Mouse (Mus musculus) hindbrain, embryonic 13.5 days (tissue): Measurements from ENCODE around the gene Apoa1. TPM values are rescaled to one million over a fixed set of nuclear protein-coding genes. Genes with fewer than 3 reads are reported as not detected.

Experiments used
- ATAC-seq: fragments of 200-750 bp; cut with Nextera tagmentation; 2 replicates; pipeline ENCODE4 v1.8.0; 2017; ENCODE audit warnings: moderate TSS enrichment; ENCODE audit not compliant: low FRiP score
- H3K27ac ChIP-seq: fragments of 300-500 bp; sonication (generic); 2 replicates; pipeline ENCODE4 v1.5.1; 2015; ENCODE audit warnings: inconsistent platforms, mild to moderate bottlenecking, moderate library complexity
- H3K27me3 ChIP-seq: fragments of 300-500 bp; sonication (generic); 2 replicates; pipeline ENCODE4 v1.6.1; 2015; ENCODE audit warnings: mild to moderate bottlenecking, inconsistent platforms
- H3K36me3 ChIP-seq: fragments of 300-500 bp; sonication (generic); 2 replicates; pipeline ENCODE4 v1.6.1; 2015; ENCODE audit warnings: mild to moderate bottlenecking, inconsistent platforms
- H3K4me1 ChIP-seq: fragments of 300-500 bp; sonication (generic); replicated peaks from 2 replicates; pipeline ENCODE4 v1.6.1; 2015; ENCODE audit warnings: inconsistent platforms
- H3K4me2 ChIP-seq: fragments of 300-500 bp; sonication (generic); 2 replicates; pipeline ENCODE4 v1.6.1; 2015; ENCODE audit warnings: inconsistent platforms, mild to moderate bottlenecking, moderate library complexity
- H3K4me3 ChIP-seq: fragments of 300-500 bp; sonication (generic); 2 replicates; pipeline ENCODE4 v1.5.1; 2015; ENCODE audit warnings: mild to moderate bottlenecking, inconsistent platforms
- H3K9ac ChIP-seq: fragments of 300-500 bp; sonication (generic); 2 replicates; pipeline ENCODE4 v1.6.1; 2015; ENCODE audit warnings: mild to moderate bottlenecking, inconsistent platforms
- H3K9me3 ChIP-seq: fragments of 300-500 bp; sonication (generic); 2 replicates; pipeline ENCODE4 v1.6.1; 2016; ENCODE audit warnings: inconsistent platforms
- WGBS: fragments of 180-500 bp; shearing (Covaris S2); methylation state at CpG from one replicate; pipeline ENCODE4 v1.1.7; 2015; 5-methylcytosine and 5-hydroxymethylcytosine counted together
- polyA plus RNA-seq: library from polyadenylated mRNA; unstranded; fragments of >200 nt; fragmentation: Nextera tagmentation; extraction: Ambion mirVana; gene quantifications from 2 replicates; pipeline ENCODE4 v1.2.1, GENCODE M21; 2015

Apoa1 gene
- polyA plus RNA-seq, 1 experiment from 2014 or later = 3.3 TPM

DNA sequence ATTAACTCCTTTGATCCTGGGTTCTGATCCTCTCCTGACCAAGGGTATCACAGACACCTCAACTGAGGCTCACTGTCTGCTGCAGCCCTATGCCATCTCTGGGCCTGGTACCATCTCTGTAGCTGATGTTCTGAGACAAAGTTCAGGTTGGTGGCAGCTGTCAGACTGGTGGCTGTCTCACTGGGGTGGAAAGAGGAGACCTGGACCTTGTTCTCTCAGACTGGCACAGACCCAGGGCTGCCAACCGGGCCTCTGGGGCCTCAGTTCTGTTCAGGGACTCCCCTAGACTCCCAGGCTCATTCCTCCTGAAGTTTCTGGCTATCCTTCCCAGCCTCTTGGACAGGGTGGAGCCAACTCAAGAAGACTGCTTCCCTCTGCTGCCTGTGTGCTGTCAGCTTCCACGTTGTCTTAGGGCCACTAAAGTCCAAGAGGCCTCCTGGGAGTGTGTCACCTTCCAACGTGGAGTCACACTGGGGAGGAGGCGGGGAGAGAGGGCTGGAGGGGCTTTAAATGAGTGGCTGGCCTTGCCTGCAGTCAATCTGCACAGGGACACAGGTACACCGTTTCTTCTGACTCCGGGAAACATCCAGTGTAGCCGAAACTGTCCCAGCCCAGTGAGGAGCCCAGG lies 12.3 kb downstream of the Apoa1 start, which contains the start of gene Apoa4:
Gene Apoa4 (plus strand): TSS at position 171 of the 628 bp plus-strand sequence.
- no peak for ATAC-seq
- H3K9ac ChIP-seq = no peak within 1 kb of the TSS
- H3K4me1 ChIP-seq = 0 out of 2 replicates have a peak, but pooled peaks cover 6% of the 10 kb centered on the region
- H3K27ac ChIP-seq = no peak within 1 kb of the TSS
- WGBS = 76% methylated on average over 7 of the region's 7 CpGs
- H3K4me2 ChIP-seq = no peak within 1 kb of the TSS
- H3K9me3 ChIP-seq = no peaks in the 10 kb centered on the region
- H3K36me3 ChIP-seq = no peaks in the 10 kb centered on the region
- H3K4me3 ChIP-seq = no peak within 1 kb of the TSS
- H3K27me3 ChIP-seq = 0 out of 2 replicates have a peak, but pooled peaks cover 8% of the 10 kb centered on the region

GRCm38 (mm10) chr9:46241818-46242217 lies 13.4 kb downstream of the Apoa1 start:
- ATAC-seq = no peak
- H3K9me3 ChIP-seq = no peaks in the 10 kb centered on the region
- no peak overlapping the region for H3K9ac ChIP-seq
- 0 out of 2 replicates have a peak, but pooled peaks cover 8% of the 10 kb centered on the region for H3K27me3 ChIP-seq
- no peak overlapping the region for H3K27ac ChIP-seq
- H3K36me3 ChIP-seq = no peaks in the 10 kb centered on the region
- H3K4me3 ChIP-seq = no peak overlapping the region
- H3K4me1 ChIP-seq = 0 out of 2 replicates have a peak, but pooled peaks cover 6% of the 10 kb centered on the region
- H3K4me2 ChIP-seq = no peak overlapping the region
- WGBS = 85% methylated on average over 2 of the region's 2 CpGs

GRCm38 (mm10) chr9:46243122-46243521 lies 14.7 kb downstream of the Apoa1 start:
- no peaks in the 10 kb centered on the region for H3K36me3 ChIP-seq

GRCm38 (mm10) chr9:46243584-46243983 lies 15.2 kb downstream of the Apoa1 start:
- ATAC-seq = no peak
- H3K9ac ChIP-seq = no peak overlapping the region
- no peak overlapping the region for H3K27ac ChIP-seq
- no peak overlapping the region for H3K4me3 ChIP-seq
- H3K36me3 ChIP-seq = no peaks in the 10 kb centered on the region
- 0 out of 2 replicates have a peak, but pooled peaks cover 8% of the 10 kb centered on the region for H3K27me3 ChIP-seq
- WGBS = 65% methylated on average over 8 of the region's 8 CpGs
- 0 out of 2 replicates have a peak, but pooled peaks cover 6% of the 10 kb centered on the region for H3K4me1 ChIP-seq
- H3K4me2 ChIP-seq = no peak overlapping the region
- no peaks in the 10 kb centered on the region for H3K9me3 ChIP-seq

More at GRCm38 (mm10) chr9:46243122-46243521, 14.7 kb downstream of the Apoa1 start:
- Histone ChIP-seq H3K4me3 (no peak overlapping the region), H3K4me1 (0 out of 2 replicates have a peak, but pooled peaks cover 6% of the 10 kb centered on the region), H3K9me3 (no peaks in the 10 kb centered on the region), H3K27ac (no peak overlapping the region), H3K9ac (no peak overlapping the region), H3K4me2 (no peak overlapping the region), H3K27me3 (0 out of 2 replicates have a peak, but pooled peaks cover 8% of the 10 kb centered on the region)
- WGBS = 64% methylated on average over 4 of the region's 4 CpGs
- ATAC-seq = no peak

DNA sequence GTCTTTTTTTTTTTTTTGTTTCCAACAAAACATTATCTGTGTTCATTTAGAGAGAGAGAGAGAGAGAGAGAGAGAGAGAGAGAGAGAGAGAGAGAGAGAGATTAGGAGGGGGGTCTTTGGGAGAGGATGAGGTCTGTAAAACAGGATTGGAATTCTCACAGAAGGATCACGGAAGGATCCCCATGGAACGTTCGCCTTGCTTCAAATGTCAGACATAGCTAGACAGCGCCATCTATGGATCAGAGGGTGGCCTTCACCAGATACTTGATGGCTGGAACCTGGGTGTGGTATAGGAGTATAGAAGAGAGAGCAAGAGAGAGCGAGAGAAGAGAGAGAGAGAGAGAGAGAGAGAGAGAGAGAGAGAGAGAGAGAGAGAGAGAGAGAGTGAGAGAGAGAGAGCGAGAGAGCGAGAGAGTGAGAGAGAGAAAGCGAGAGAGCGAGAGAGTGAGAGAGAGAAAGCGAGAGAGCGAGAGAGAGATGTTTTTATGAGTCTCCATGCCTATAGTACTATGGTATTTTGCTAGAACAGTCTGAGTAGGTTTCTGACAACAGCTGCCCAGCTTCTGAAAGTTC lies 18.5 kb downstream of the Apoa1 start:
- 22% methylated on average over 11 of the region's 11 CpGs for WGBS
- Histone ChIP-seq H3K27ac (no peak overlapping the region), H3K4me3 (no peak overlapping the region), H3K9ac (no peak overlapping the region), H3K4me1 (0 out of 2 replicates have a peak, but pooled peaks cover 6% of the 10 kb centered on the region), H3K36me3 (no peaks in the 10 kb centered on the region), H3K9me3 (no peaks in the 10 kb centered on the region), H3K27me3 (0 out of 2 replicates have a peak, but pooled peaks cover 8% of the 10 kb centered on the region), H3K4me2 (no peak overlapping the region)
- no peak for ATAC-seq

DNA sequence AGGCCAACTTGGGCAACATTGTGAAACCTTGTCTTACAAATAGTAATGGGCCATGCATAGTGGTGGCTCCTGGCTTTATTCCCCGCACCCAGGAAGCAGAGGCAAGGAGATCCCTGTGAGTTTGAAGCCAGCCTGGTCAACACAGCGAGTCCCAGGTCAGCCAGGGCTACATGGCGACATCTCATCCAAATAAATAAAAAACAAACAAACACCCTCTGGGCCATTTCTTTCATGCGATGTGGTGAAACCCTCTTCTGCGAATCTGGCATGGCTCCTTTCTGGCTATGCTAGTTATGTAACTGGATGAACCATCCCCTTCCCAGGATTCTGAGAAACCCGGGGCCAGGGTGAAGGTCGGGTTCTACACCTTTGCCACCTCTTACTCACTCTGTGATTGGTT lies 27.8 kb downstream of the Apoa1 start:
- Histone ChIP-seq H3K4me3 (no peak overlapping the region), H3K4me1 (no peaks in the 10 kb centered on the region; the same call in 1 of the 2 replicates), H3K27me3 (0 out of 2 replicates have a peak, but pooled peaks cover 2% of the 10 kb centered on the region), H3K36me3 (no peaks in the 10 kb centered on the region), H3K9me3 (no peaks in the 10 kb centered on the region), H3K4me2 (no peak overlapping the region), H3K9ac (no peak overlapping the region), H3K27ac (no peak overlapping the region)
- WGBS = 93% methylated on average over 7 of the region's 7 CpGs
- ATAC-seq = no peak

DNA sequence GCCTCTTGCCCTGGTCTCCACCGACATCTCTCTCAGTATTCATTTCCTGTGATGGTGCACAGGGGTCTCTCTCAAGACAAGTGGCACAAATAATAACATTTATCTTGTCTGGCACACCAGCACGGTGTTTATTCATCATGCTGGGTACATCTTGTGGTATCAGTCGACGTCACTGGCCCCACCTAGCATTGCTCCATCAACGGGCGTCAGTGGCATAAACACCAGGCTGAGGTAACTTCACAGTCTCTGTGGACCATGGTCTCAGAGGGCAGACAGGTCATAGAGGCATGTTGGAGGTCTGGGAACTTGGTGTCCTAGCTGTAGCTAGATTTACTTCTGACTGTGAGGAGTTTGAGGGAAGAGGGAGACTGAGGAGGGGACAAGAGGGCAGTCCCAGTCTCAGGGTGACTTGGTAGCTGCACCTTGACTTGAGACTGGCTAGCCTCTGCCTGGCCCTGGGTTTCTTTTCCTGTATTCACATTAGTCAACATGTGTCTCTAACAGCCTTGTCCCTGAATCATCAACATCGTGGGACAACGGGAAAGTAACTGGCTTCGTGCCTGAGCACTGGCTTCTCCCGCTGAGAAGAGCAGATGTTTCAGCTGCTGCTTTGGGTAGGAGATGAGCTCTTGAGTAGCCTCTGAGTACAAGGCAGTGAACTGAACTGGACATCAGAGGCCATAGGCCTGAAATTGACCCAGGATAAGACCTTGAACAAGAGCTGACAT lies 28.4 kb downstream of the Apoa1 start:
- H3K27me3 ChIP-seq = 0 out of 2 replicates have a peak, but pooled peaks cover 2% of the 10 kb centered on the region
- no peak for ATAC-seq
- no peak overlapping the region for H3K9ac ChIP-seq
- no peak overlapping the region for H3K4me3 ChIP-seq
- H3K27ac ChIP-seq = no peak overlapping the region
- no peak overlapping the region for H3K4me2 ChIP-seq
- WGBS = 91% methylated on average over 10 of the region's 10 CpGs
- H3K4me1 ChIP-seq = no peaks in the 10 kb centered on the region; the same call in 1 of the 2 replicates
- H3K36me3 ChIP-seq = no peaks in the 10 kb centered on the region
- H3K9me3 ChIP-seq = no peaks in the 10 kb centered on the region

GRCm38 (mm10) chr9:46257546-46257945 lies 29.2 kb downstream of the Apoa1 start:
- H3K4me1 ChIP-seq = no peaks in the 10 kb centered on the region; the same call in 1 of the 2 replicates

GRCm38 (mm10) chr9:46259111-46259510 lies 30.7 kb downstream of the Apoa1 start:
- H3K9me3 ChIP-seq = no peaks in the 10 kb centered on the region
- WGBS = 88% methylated on average over 6 of the region's 6 CpGs
- H3K4me2 ChIP-seq = no peak overlapping the region

More at GRCm38 (mm10) chr9:46257546-46257945, 29.2 kb downstream of the Apoa1 start:
- H3K27ac ChIP-seq = no peak overlapping the region
- no peaks in the 10 kb centered on the region for H3K9me3 ChIP-seq
- 0 out of 2 replicates have a peak, but pooled peaks cover 2% of the 10 kb centered on the region for H3K27me3 ChIP-seq
- WGBS = 87% methylated on average over 3 of the region's 3 CpGs
- H3K9ac ChIP-seq = no peak overlapping the region
- ATAC-seq = no peak
- no peak overlapping the region for H3K4me2 ChIP-seq
- no peak overlapping the region for H3K4me3 ChIP-seq
- no peaks in the 10 kb centered on the region for H3K36me3 ChIP-seq

GRCm38 (mm10) chr9:46261131-46261530 lies 32.8 kb downstream of the Apoa1 start:
- H3K4me3 ChIP-seq = no peak overlapping the region
- no peaks in the 10 kb centered on the region for H3K36me3 ChIP-seq
- H3K27me3 ChIP-seq = 0 out of 2 replicates have a peak, but pooled peaks cover 2% of the 10 kb centered on the region
- H3K9ac ChIP-seq = no peak overlapping the region
- no peaks in the 10 kb centered on the region for H3K4me1 ChIP-seq
- 91% methylated on average over 7 of the region's 7 CpGs for WGBS
- H3K9me3 ChIP-seq = no peaks in the 10 kb centered on the region
- no peak for ATAC-seq
- no peak overlapping the region for H3K27ac ChIP-seq
- H3K4me2 ChIP-seq = no peak overlapping the region

More at GRCm38 (mm10) chr9:46259111-46259510, 30.7 kb downstream of the Apoa1 start:
- H3K27ac ChIP-seq = no peak overlapping the region
- no peaks in the 10 kb centered on the region for H3K36me3 ChIP-seq
- H3K9ac ChIP-seq = no peak overlapping the region
- H3K4me3 ChIP-seq = no peak overlapping the region
- no peak for ATAC-seq
- H3K4me1 ChIP-seq = no peaks in the 10 kb centered on the region; the same call in 1 of the 2 replicates
- H3K27me3 ChIP-seq = 0 out of 2 replicates have a peak, but pooled peaks cover 2% of the 10 kb centered on the region

DNA sequence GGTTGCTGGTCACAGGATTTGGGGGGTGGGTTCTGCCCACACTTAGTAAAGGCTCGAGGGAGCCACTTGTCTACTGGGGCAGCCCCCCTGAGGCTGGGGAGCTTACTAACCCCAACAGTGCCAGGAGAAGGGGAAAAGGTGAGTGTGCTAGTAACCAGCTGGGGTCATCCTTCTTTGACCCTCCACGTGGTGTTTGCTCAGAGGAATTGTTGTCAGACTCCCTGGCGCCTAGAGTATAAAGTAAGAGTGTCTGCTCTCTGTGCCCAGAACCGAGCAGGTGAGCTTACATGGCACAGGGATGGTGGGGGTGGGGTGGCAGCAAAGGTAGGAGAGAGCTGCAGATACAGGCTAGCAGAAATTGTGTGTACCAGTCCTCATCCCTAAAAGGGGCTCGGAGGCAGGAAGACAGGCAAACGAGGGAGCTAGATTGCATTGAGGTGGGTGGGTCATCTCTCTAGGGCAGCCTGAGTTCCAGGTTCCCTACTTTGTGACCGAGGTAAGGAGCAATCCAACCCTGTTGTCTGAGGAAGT lies 40.0 kb downstream of the Apoa1 start, which contains the start of gene Apoa5:
Gene Apoa5 (plus strand): TSS at position 291 of the 531 bp plus-strand sequence.
- no peak for ATAC-seq
- Histone ChIP-seq H3K4me1 (peaks cover 11% of the 10 kb centered on the region), H3K9me3 (no peaks in the 10 kb centered on the region), H3K27me3 (peaks cover 36% of the 10 kb centered on the region), H3K36me3 (no peaks in the 10 kb centered on the region), H3K4me3 (no peak within 1 kb of the TSS), H3K27ac (no peak within 1 kb of the TSS), H3K9ac (no peak within 1 kb of the TSS), H3K4me2 (no peak within 1 kb of the TSS)
- 66% methylated on average over 7 of the region's 7 CpGs for WGBS

DNA sequence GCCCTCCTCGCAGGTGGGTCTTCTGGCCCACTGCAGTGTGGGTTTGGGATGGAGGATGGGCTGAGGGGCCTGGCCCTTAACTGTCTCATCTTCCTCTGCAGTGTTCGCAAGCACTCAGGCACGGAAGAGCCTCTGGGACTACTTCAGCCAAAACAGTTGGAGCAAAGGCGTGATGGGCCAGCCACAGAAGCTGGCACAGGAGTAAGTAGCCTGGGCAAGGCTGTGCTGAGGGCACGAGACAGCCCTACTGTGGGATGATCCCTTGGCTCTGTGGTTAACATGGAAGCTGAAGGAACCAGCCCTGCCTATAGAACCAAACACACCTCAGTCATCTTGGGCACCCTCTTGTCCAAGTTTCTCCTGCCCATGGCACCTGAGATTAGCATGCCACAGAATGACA lies 40.7 kb downstream of the Apoa1 start:
- no peak overlapping the region for H3K4me2 ChIP-seq
- H3K4me1 ChIP-seq = peaks cover 18% of the 10 kb centered on the region
- WGBS = 94% methylated on average over 5 of the region's 5 CpGs
- no peaks in the 10 kb centered on the region for H3K36me3 ChIP-seq
- peaks cover 36% of the 10 kb centered on the region for H3K27me3 ChIP-seq
- H3K4me3 ChIP-seq = no peak overlapping the region
- ATAC-seq = no peak
- H3K9ac ChIP-seq = no peak overlapping the region
- H3K27ac ChIP-seq = no peak overlapping the region
- no peaks in the 10 kb centered on the region for H3K9me3 ChIP-seq
